11 mouse cellular contexts compared by ENCODE assay signal in the genomic region with DNA sequence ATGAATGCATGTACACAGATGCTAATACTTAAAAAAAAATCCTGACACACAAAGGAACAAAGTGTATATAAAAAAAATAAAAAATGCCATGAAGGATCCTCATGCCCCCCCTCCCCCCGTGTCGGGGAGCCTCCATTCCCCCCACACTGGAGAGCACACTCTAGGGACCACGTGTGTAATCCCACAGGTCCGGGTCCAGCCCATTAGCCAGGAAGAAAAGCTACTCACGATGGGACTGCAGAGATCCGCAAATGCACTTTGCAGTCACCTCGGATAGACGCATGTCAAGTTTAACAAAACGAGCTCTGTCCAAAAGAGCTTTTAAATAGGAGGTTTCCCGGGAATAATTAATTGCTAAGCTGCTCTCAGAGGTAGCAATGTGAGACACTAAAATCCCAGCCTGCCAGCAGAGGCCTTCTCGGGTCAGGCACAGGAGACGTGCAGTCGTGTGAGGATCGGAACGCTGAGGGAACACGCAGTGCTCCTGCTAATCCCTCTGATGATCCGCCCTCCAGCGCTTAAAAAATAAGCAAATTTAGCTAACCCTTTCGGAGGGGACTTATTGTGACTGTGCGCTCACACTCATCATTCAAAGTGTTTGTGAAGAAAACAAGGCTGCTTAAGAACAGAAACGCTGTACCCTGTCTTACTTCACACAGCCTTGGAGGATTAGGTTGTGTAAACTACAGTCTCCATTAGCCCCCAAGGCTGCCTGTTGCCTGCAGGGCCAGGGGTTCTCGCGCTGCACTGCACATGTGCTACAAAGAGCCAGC.
DNase-seq lines count a peak whose midpoint lies in the region; ATAC-seq lines count a peak whose summit lies in the region.
"Had no signal": no experiment of that assay in that cellular context is flagged by ENCODE, and none has a peak within 500 bp of the region (broad histone marks: within the 10 kb centered on the region; RNA-seq: fewer than 3 reads in every experiment).

No protein-coding gene starts in this region.

- no peak overlapping the region for H3K27ac ChIP-seq in hindbrain, embryonic 12.5 days
- peak overlapping the region; percentile 57 for H3K27ac ChIP-seq in midbrain, embryonic 13.5 days
- H3K27ac ChIP-seq: embryonic facial prominence, embryonic 13.5 days; heart, embryonic 15.5 days had no signal

- no peaks in the 10 kb centered on the region for H3K9me3 ChIP-seq in hindbrain, embryonic 12.5 days (replicated peaks)
- no peaks in the 10 kb centered on the region for H3K9me3 ChIP-seq in midbrain, embryonic 13.5 days
- H3K9me3 ChIP-seq: heart, embryonic 15.5 days had no signal

- peaks cover 31% of the 10 kb centered on the region for H3K4me1 ChIP-seq in hindbrain, embryonic 12.5 days
- H3K4me1 ChIP-seq in midbrain, embryonic 13.5 days (replicated peaks), result peaks cover 39% of the 10 kb centered on the region

- H3K4me3 ChIP-seq in hindbrain, embryonic 12.5 days, result no peak overlapping the region
- H3K4me3 ChIP-seq in midbrain, embryonic 13.5 days (replicated peaks), result no peak overlapping the region; the same call in 1 of the 2 replicates
- H3K4me3 ChIP-seq: embryonic facial prominence, embryonic 13.5 days; heart, embryonic 15.5 days had no signal

- WGBS in hindbrain, embryonic 12.5 days, result 44% methylated on average over 23 of the region's 23 CpGs
- 7% methylated on average over 23 of the region's 23 CpGs for WGBS in midbrain, embryonic 13.5 days

- intact Hi-C loops in heart, postnatal 25 days (cut with DNase I), result loop anchor here (5.0 kb wide), 1 partner anchor 104 kb away; no protein-coding TSS in a partner anchor

- H3K36me3 ChIP-seq in hindbrain, embryonic 12.5 days, result no peaks in the 10 kb centered on the region
- no peaks in the 10 kb centered on the region for H3K36me3 ChIP-seq in midbrain, embryonic 13.5 days
- H3K36me3 ChIP-seq: embryonic facial prominence, embryonic 13.5 days; heart, embryonic 15.5 days had no signal

- peak; percentile 59 for DNase-seq in urinary bladder, postnatal 14 days (ENCODE audit: low spot score)
- no peak for DNase-seq in urinary bladder, postnatal 25 days (ENCODE audit: low spot score)
- DNase-seq in spleen, postnatal 4 days (ENCODE audit: low spot score in 2 of 2), result no peak
- DNase-seq in heart, postnatal 25 days (ENCODE audit: low spot score), result no peak
- no peak for DNase-seq in layer of hippocampus, adult 18-20 months (ENCODE audit: low spot score in 2 of 2)
- no peak for DNase-seq in adrenal gland, adult 8-10 months
- DNase-seq: adrenal gland, postnatal 36 days had no signal

- H3K9ac ChIP-seq in hindbrain, embryonic 12.5 days, result no peak overlapping the region
- no peak overlapping the region for H3K9ac ChIP-seq in midbrain, embryonic 13.5 days (replicated peaks)
- H3K9ac ChIP-seq: embryonic facial prominence, embryonic 13.5 days; heart, embryonic 15.5 days had no signal

- H3K27me3 ChIP-seq in hindbrain, embryonic 12.5 days, result no peaks in the 10 kb centered on the region
- no peaks in the 10 kb centered on the region for H3K27me3 ChIP-seq in midbrain, embryonic 13.5 days
- H3K27me3 ChIP-seq: embryonic facial prominence, embryonic 13.5 days; heart, embryonic 15.5 days had no signal

- peak; percentile 51; the same call in 1 of the 2 replicates for ATAC-seq in hindbrain, embryonic 12.5 days (ENCODE audit: low FRiP score)
- peak; percentile 79 for ATAC-seq in midbrain, embryonic 13.5 days

- no peak overlapping the region for H3K4me2 ChIP-seq in hindbrain, embryonic 12.5 days (replicated peaks)
- peak overlapping the region; percentile 37 for H3K4me2 ChIP-seq in midbrain, embryonic 13.5 days (replicated peaks)
- H3K4me2 ChIP-seq: embryonic facial prominence, embryonic 13.5 days; heart, embryonic 15.5 days had no signal
